Mouse (Mus musculus) hindbrain, embryonic 15.5 days (tissue): ENCODE measurements around the gene Gpnmb. TPM values are rescaled to one million over a fixed set of nuclear protein-coding genes. Genes with fewer than 3 reads are reported as not detected.

Experiments used
- ATAC-seq: fragments of 200-750 bp; cut with Nextera tagmentation; 2 replicates; pipeline ENCODE4 v1.8.0; 2017; ENCODE audit warnings: low read depth, moderate number of reproducible peaks, moderate TSS enrichment; ENCODE audit not compliant: low FRiP score
- H3K27ac ChIP-seq: fragments of 300-500 bp; sonication (generic); replicated peaks from 2 replicates; pipeline ENCODE4 v1.5.1; 2015; ENCODE audit warnings: mild to moderate bottlenecking, inconsistent platforms
- H3K27me3 ChIP-seq: fragments of 300-500 bp; sonication (generic); 2 replicates; pipeline ENCODE4 v1.6.1; 2015; ENCODE audit warnings: control low read depth, inconsistent platforms
- H3K36me3 ChIP-seq: fragments of 300-500 bp; sonication (generic); 2 replicates; pipeline ENCODE4 v1.6.1; 2015; ENCODE audit warnings: control low read depth, inconsistent platforms
- H3K4me1 ChIP-seq: fragments of 300-500 bp; sonication (generic); replicated peaks from 2 replicates; pipeline ENCODE4 v1.6.1; 2015; ENCODE audit warnings: control low read depth, inconsistent platforms
- H3K4me2 ChIP-seq: fragments of 300-500 bp; sonication (generic); 2 replicates; pipeline ENCODE4 v1.6.1; 2015; ENCODE audit warnings: moderate library complexity, mild to moderate bottlenecking, inconsistent platforms
- H3K4me3 ChIP-seq: fragments of 300-500 bp; sonication (generic); 2 replicates; pipeline ENCODE4 v1.5.1; 2015; ENCODE audit warnings: mild to moderate bottlenecking, inconsistent platforms
- H3K9ac ChIP-seq: fragments of 300-500 bp; sonication (generic); 2 replicates; pipeline ENCODE4 v1.6.1; 2015; ENCODE audit warnings: inconsistent platforms
- H3K9me3 ChIP-seq: fragments of 300-500 bp; sonication (generic); 2 replicates; pipeline ENCODE4 v1.6.1; 2016; ENCODE audit warnings: control low read depth, inconsistent platforms
- WGBS: fragments of 180-500 bp; shearing (Covaris S2); methylation state at CpG from one replicate; pipeline ENCODE4 v1.1.7; 2015; 5-methylcytosine and 5-hydroxymethylcytosine counted together
- polyA plus RNA-seq: library from polyadenylated mRNA; unstranded; fragments of >200 nt; fragmentation: Nextera tagmentation; extraction: Ambion mirVana; gene quantifications from 2 replicates; pipeline ENCODE4 v1.2.1, GENCODE M21; 2015

Gpnmb gene
- polyA plus RNA-seq, 1 experiment from 2014 or later = 0.23 TPM

DNA sequence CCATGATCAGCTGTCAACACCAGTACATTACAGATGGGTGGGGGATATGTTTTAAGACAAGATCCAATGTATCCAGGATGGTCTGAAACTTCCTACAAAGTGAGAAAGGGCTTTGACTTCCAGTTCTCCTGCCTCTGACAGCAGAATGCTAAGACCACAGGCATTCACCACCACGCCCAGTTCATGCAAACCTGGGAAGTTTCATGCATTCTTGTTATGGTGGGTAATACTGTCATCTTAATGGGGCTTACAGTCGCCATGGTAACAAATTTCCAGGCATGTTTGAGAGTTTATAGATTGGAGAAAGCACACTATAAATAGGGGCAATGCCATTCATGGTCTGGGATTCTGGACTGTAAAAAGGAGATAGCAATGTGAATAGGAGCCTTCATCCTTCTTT is 72.8 kb downstream of the Gpnmb start:
- Histone ChIP-seq H3K27me3 (no peaks in the 10 kb centered on the region), H3K4me1 (no peaks in the 10 kb centered on the region), H3K9me3 (no peaks in the 10 kb centered on the region), H3K4me3 (no peak overlapping the region), H3K27ac (no peak overlapping the region), H3K36me3 (peaks cover 10% of the 10 kb centered on the region), H3K9ac (no peak overlapping the region), H3K4me2 (no peak overlapping the region)
- WGBS = 86% methylated on average over 2 of the region's 2 CpGs
- no peak for ATAC-seq

DNA sequence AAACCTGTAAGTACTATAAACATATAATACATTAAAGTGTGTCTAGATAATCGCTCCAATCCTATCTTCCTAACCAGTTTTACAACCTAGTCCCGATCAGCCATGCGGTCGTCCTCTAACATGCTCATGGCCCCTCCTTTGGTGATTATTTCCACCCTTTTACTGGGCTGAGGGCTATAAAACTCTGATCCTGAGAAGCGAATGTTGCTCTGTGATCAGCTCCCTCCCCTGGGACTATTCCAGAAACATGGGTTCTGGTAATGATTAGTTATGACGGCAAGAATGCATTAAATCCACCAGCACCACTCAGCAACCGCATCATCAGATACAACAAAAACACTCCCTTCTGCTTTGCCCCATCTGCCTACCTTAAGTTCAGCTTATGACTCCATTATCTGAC is 77.5 kb downstream of the Gpnmb start:
- Histone ChIP-seq H3K4me2 (no peak overlapping the region), H3K27me3 (no peaks in the 10 kb centered on the region), H3K4me3 (no peak overlapping the region), H3K36me3 (no peaks in the 10 kb centered on the region), H3K9ac (no peak overlapping the region), H3K9me3 (no peaks in the 10 kb centered on the region), H3K27ac (no peak overlapping the region), H3K4me1 (no peaks in the 10 kb centered on the region)
- no peak for ATAC-seq
- WGBS = 80% methylated on average over 7 of the region's 7 CpGs

GRCm38 (mm10) chr6:49114457-49114856 is 78.1 kb downstream of the Gpnmb start:
- no peak for ATAC-seq
- no peak overlapping the region for H3K4me3 ChIP-seq
- H3K27me3 ChIP-seq = no peaks in the 10 kb centered on the region
- WGBS = 94% methylated on average over 6 of the region's 6 CpGs
- H3K9ac ChIP-seq = no peak overlapping the region
- no peaks in the 10 kb centered on the region for H3K36me3 ChIP-seq
- no peaks in the 10 kb centered on the region for H3K9me3 ChIP-seq
- no peak overlapping the region for H3K27ac ChIP-seq
- no peak overlapping the region for H3K4me2 ChIP-seq
- H3K4me1 ChIP-seq = 0 out of 2 replicates have a peak, but pooled peaks cover under 1% of the 10 kb centered on the region

DNA sequence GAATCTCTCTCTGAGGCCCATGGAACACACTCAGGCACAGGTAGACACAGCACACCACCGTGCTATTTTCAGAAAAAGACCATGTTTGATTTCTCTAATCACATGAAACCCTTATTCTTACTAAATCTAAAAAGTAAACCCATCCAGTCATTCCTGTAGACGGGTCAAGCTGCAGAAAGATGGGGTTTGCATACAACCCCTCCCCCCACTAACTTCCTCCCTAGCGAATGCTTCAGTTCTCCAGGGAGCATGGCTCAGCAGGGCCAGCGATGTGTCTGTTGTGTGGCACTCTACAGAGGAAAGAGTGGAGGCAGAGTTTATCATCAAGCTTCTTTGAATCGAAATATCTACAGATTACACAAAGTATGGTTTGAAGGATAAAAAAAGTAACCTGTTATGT is 79.2 kb downstream of the Gpnmb start:
- Histone ChIP-seq H3K9me3 (no peaks in the 10 kb centered on the region), H3K4me1 (peaks cover 11% of the 10 kb centered on the region; the same call in 1 of the 2 replicates), H3K4me3 (no peak overlapping the region), H3K9ac (no peak overlapping the region), H3K27ac (no peak overlapping the region), H3K27me3 (no peaks in the 10 kb centered on the region), H3K36me3 (no peaks in the 10 kb centered on the region), H3K4me2 (no peak overlapping the region)
- no peak for ATAC-seq
- WGBS = 78% methylated on average over 5 of the region's 5 CpGs

DNA sequence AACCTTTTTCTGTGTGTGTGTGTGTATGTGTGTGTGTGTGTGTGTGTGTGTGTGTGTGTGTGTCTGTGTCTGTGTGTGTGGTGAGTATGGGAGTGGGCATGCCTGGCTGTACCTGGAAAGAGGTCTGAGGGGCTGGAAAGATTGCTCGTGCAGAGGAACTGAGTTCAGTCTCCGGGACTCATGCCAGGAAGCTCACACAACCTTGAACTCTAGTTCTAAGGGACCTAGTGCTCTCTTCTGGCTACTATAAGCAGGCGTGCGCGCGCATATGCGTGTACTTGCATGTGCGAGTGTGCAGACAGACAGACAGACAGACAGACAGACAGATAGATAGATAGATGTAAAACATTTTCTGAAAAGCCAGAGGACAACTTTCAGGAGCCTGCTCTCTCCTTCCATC is 79.9 kb downstream of the Gpnmb start:
- 94% methylated on average over 8 of the region's 8 CpGs for WGBS
- Histone ChIP-seq H3K9ac (no peak overlapping the region), H3K9me3 (no peaks in the 10 kb centered on the region), H3K27me3 (no peaks in the 10 kb centered on the region), H3K27ac (no peak overlapping the region), H3K4me2 (no peak overlapping the region), H3K4me3 (no peak overlapping the region), H3K4me1 (peaks cover 11% of the 10 kb centered on the region; the same call in 1 of the 2 replicates), H3K36me3 (no peaks in the 10 kb centered on the region)
- no peak for ATAC-seq

DNA sequence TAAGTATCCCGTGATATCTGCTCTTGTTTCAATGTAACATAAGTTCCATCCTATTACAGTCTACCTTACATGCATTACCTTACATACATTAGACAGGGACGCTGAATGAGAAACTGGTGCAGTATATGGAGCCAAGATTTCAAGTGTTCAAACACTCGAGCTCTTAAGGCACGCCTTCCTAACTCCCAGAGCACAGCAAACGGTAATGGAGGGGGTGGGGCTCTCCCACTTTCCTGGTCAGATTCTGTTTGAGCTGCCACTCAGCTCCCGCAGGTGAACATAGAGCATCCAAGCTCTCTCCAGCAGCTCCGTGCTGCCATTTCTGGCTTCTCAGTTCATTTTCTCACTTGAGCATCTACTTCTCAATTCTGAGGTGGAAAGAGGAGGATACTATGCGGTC is 82.1 kb downstream of the Gpnmb start:
- peaks cover 11% of the 10 kb centered on the region; the same call in 1 of the 2 replicates for H3K4me1 ChIP-seq
- peaks cover 6% of the 10 kb centered on the region; the same call in 1 of the 2 replicates for H3K36me3 ChIP-seq
- no peak overlapping the region for H3K4me3 ChIP-seq
- WGBS = 83% methylated on average over 8 of the region's 8 CpGs
- no peak for ATAC-seq
- H3K9ac ChIP-seq = no peak overlapping the region
- no peak overlapping the region for H3K4me2 ChIP-seq
- peaks cover 6% of the 10 kb centered on the region; the same call in 1 of the 2 replicates for H3K9me3 ChIP-seq
- no peaks in the 10 kb centered on the region for H3K27me3 ChIP-seq
- H3K27ac ChIP-seq = no peak overlapping the region

- H3K27me3 ChIP-seq = no peaks in the 10 kb centered on the region
- H3K36me3 ChIP-seq = peaks cover 6% of the 10 kb centered on the region; the same call in 1 of the 2 replicates
- no peak overlapping the region for H3K4me3 ChIP-seq
- H3K9ac ChIP-seq = no peak overlapping the region
- H3K4me2 ChIP-seq = no peak overlapping the region
- no peak overlapping the region for H3K27ac ChIP-seq
- H3K4me1 ChIP-seq = peaks cover 11% of the 10 kb centered on the region; the same call in 1 of the 2 replicates
- no peak for ATAC-seq
- H3K9me3 ChIP-seq = peaks cover 6% of the 10 kb centered on the region; the same call in 1 of the 2 replicates
- 78% methylated on average over 1 of the region's 1 CpGs for WGBS
These were observed 83.3 kb downstream of the Gpnmb start for GRCm38 (mm10) chr6:49119462-49120135.

- no peak for ATAC-seq
- H3K27me3 ChIP-seq = no peaks in the 10 kb centered on the region
- peaks cover 11% of the 10 kb centered on the region; the same call in 1 of the 2 replicates for H3K4me1 ChIP-seq
- H3K4me3 ChIP-seq = no peak overlapping the region
- whole genome bisulfite sequencing = 94% methylated on average over 3 of the region's 3 CpGs
- H3K9me3 ChIP-seq = peaks cover 6% of the 10 kb centered on the region; the same call in 1 of the 2 replicates
- H3K36me3 ChIP-seq = peaks cover 6% of the 10 kb centered on the region; the same call in 1 of the 2 replicates
- H3K9ac ChIP-seq = no peak overlapping the region
- no peak overlapping the region for H3K4me2 ChIP-seq
- H3K27ac ChIP-seq = no peak overlapping the region
These were observed 84.0 kb downstream of the Gpnmb start for GRCm38 (mm10) chr6:49120370-49120769.

Other genes starting within 250 kb of the Gpnmb start
- gene Tmem176a, start 195.6 kb upstream of the Gpnmb start, polyA plus RNA-seq = 23.0 and 27.2 TPM in 2 replicates
- 111 and 139 TPM in 2 replicates for gene Tmem176b, start 195.1 kb upstream of the Gpnmb start, polyA plus RNA-seq
- gene Aoc1, start 163.7 kb upstream of the Gpnmb start, polyA plus RNA-seq = not detected in 2 replicates
- not detected in 2 replicates for gene 1600015I10Rik, start 106.7 kb upstream of the Gpnmb start, polyA plus RNA-seq
- not detected in 2 replicates for gene Doxl2, start 61.6 kb upstream of the Gpnmb start, polyA plus RNA-seq
- gene Svs1, start 49.7 kb upstream of the Gpnmb start, polyA plus RNA-seq = not detected in 2 replicates
- gene Malsu1, start 37.2 kb downstream of the Gpnmb start, polyA plus RNA-seq = 62.1 and 68.5 TPM in 2 replicates
- 23.3 and 24.9 TPM in 2 replicates for gene Igf2bp3, start 178.4 kb downstream of the Gpnmb start, polyA plus RNA-seq
- gene Tra2a, start 227.5 kb downstream of the Gpnmb start, polyA plus RNA-seq = 105 and 111 TPM in 2 replicates